Mouse (Mus musculus): ENCODE measurements around the gene 4930451I11Rik. TPM values are rescaled to one million over a fixed set of nuclear protein-coding genes. Genes with fewer than 3 reads are reported as not detected.

4930451I11Rik gene
- polyA plus RNA-seq, 1 experiment from 2014 or later, result not detected

DNA sequence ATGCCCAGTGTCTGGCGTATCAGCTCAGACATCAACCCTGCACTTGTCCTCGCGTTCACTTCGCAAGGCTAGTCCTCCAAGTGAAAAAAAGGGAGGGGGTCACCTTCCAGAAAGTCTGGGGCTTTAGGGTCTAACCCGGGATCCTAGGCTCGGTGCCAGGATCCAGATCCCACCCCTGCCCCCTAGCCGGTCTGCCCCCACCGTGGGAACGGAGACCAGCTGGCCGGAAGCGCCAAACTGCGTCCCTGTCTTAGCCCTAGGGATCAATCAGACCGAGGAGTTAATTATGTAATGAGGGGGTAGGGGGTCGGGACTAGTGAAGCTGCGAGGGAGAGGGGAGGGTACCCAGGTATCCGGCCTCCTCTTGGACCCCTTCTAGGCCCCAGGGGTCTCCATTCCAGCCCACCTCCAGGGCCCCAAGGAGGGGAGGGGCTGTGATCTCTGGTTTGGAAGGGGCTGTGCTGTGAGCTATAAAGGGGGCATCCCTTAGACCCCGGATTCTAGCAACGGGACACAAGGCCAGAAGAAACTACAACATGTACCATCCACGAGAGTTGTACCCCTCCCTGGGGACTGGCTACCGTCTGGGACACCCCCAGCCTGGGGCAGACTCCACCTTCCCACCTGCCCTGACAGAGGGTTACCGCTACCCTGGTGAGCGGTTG, 50.3 kb downstream of the 4930451I11Rik start, which contains the start of gene Tbx6:
TSS of gene Tbx6 (plus strand) at position 513 of the 665 bp plus-strand sequence.
- Histone ChIP-seq H3K27ac (replicated peaks) (peak within 1 kb of the TSS; percentile 82), H3K36me3 (peaks cover 34% of the 10 kb centered on the region), H3K4me1 (peaks cover 59% of the 10 kb centered on the region), H3K9me3 (replicated peaks) (no peaks in the 10 kb centered on the region), H3K27me3 (ENCODE audit: low read depth, poor library complexity, severe bottlenecking) (no peaks in the 10 kb centered on the region), H3K4me3 (peak within 1 kb of the TSS; percentile 58)
- DNase-seq (ENCODE audit: low spot score), result no peak
- WGBS, result 9% methylated on average over 22 of the region's 22 CpGs

Other genes with a start within 250 kb of the 4930451I11Rik start
- gene Apobr, start 246.7 kb downstream of the 4930451I11Rik start, polyA plus RNA-seq (2016; fragmentation: Nextera tagmentation; extraction: Ambion mirVana), result 0.41 and 0.58 TPM in 2 replicates
- gene Cln3, start 245.8 kb downstream of the 4930451I11Rik start, polyA plus RNA-seq (2016; fragmentation: Nextera tagmentation; extraction: Ambion mirVana), result 23.8 and 32.3 TPM in 2 replicates
- not detected in 2 replicates for gene Il27, start 236.7 kb downstream of the 4930451I11Rik start, polyA plus RNA-seq (2016; fragmentation: Nextera tagmentation; extraction: Ambion mirVana)
- 1.6 and 3.1 TPM in 2 replicates for gene Nupr1, start 200.8 kb downstream of the 4930451I11Rik start, polyA plus RNA-seq (2016; fragmentation: Nextera tagmentation; extraction: Ambion mirVana)
- 61.9 and 63.5 TPM in 2 replicates for gene Sgf29, start 182.3 kb downstream of the 4930451I11Rik start, polyA plus RNA-seq (2016; fragmentation: Nextera tagmentation; extraction: Ambion mirVana)
- 0.29 TPM in 1 of 2 replicates, not detected in the other for gene Sult1a1, start 155.2 kb downstream of the 4930451I11Rik start, polyA plus RNA-seq (2016; fragmentation: Nextera tagmentation; extraction: Ambion mirVana)
- gene Bola2, start 136.2 kb downstream of the 4930451I11Rik start, polyA plus RNA-seq (2016; fragmentation: Nextera tagmentation; extraction: Ambion mirVana), result 186 and 216 TPM in 2 replicates
- gene Slx1b, start 135.9 kb downstream of the 4930451I11Rik start, polyA plus RNA-seq (2016; fragmentation: Nextera tagmentation; extraction: Ambion mirVana), result 14.1 and 15.5 TPM in 2 replicates
- 42.7 and 50.1 TPM in 2 replicates for gene Coro1a, start 123.9 kb downstream of the 4930451I11Rik start, polyA plus RNA-seq (2016; fragmentation: Nextera tagmentation; extraction: Ambion mirVana)
- gene Mapk3, start 72.0 kb downstream of the 4930451I11Rik start, polyA plus RNA-seq (2016; fragmentation: Nextera tagmentation; extraction: Ambion mirVana), result 53.8 and 54.9 TPM in 2 replicates
- 0.68 and 1.1 TPM in 2 replicates for gene Gdpd3, start 65.3 kb downstream of the 4930451I11Rik start, polyA plus RNA-seq (2016; fragmentation: Nextera tagmentation; extraction: Ambion mirVana)
- gene Ypel3, start 54.7 kb downstream of the 4930451I11Rik start, polyA plus RNA-seq (2016; fragmentation: Nextera tagmentation; extraction: Ambion mirVana), result 41.0 and 60.5 TPM in 2 replicates
- 0.42 and 0.64 TPM in 2 replicates for gene Tbx6, start 50.2 kb downstream of the 4930451I11Rik start, polyA plus RNA-seq (2016; fragmentation: Nextera tagmentation; extraction: Ambion mirVana)
- gene Ppp4c, start 39.1 kb downstream of the 4930451I11Rik start, polyA plus RNA-seq (2016; fragmentation: Nextera tagmentation; extraction: Ambion mirVana), result 376 and 407 TPM in 2 replicates
- gene Fam57b, start 34.0 kb downstream of the 4930451I11Rik start, polyA plus RNA-seq (2016; fragmentation: Nextera tagmentation; extraction: Ambion mirVana), result 4.1 and 7.7 TPM in 2 replicates
- gene Doc2a, start 15.8 kb upstream of the 4930451I11Rik start, polyA plus RNA-seq (2016; fragmentation: Nextera tagmentation; extraction: Ambion mirVana), result 6.6 and 8.4 TPM in 2 replicates
- gene Hirip3, start 30.3 kb upstream of the 4930451I11Rik start, polyA plus RNA-seq (2016; fragmentation: Nextera tagmentation; extraction: Ambion mirVana), result 50.1 and 50.7 TPM in 2 replicates
- 105 and 107 TPM in 2 replicates for gene Ino80e, start 30.7 kb upstream of the 4930451I11Rik start, polyA plus RNA-seq (2016; fragmentation: Nextera tagmentation; extraction: Ambion mirVana)
- 53.2 and 61.1 TPM in 2 replicates for gene Taok2, start 53.1 kb upstream of the 4930451I11Rik start, polyA plus RNA-seq (2016; fragmentation: Nextera tagmentation; extraction: Ambion mirVana)
- gene Tmem219, start 91.3 kb upstream of the 4930451I11Rik start, polyA plus RNA-seq (2016; fragmentation: Nextera tagmentation; extraction: Ambion mirVana), result 29.4 and 36.1 TPM in 2 replicates
- gene Kctd13, start 97.2 kb upstream of the 4930451I11Rik start, polyA plus RNA-seq (2016; fragmentation: Nextera tagmentation; extraction: Ambion mirVana), result 20.8 and 26.1 TPM in 2 replicates
- 0.25 and 0.76 TPM in 2 replicates for gene Asphd1, start 117.9 kb upstream of the 4930451I11Rik start, polyA plus RNA-seq (2016; fragmentation: Nextera tagmentation; extraction: Ambion mirVana)
- gene Sez6l2, start 118.9 kb upstream of the 4930451I11Rik start, polyA plus RNA-seq (2016; fragmentation: Nextera tagmentation; extraction: Ambion mirVana), result 2.0 and 4.6 TPM in 2 replicates
- 89.2 and 99.8 TPM in 2 replicates for gene Cdipt, start 144.3 kb upstream of the 4930451I11Rik start, polyA plus RNA-seq (2016; fragmentation: Nextera tagmentation; extraction: Ambion mirVana)
- gene Cdiptos, start 144.5 kb upstream of the 4930451I11Rik start, polyA plus RNA-seq (2016; fragmentation: Nextera tagmentation; extraction: Ambion mirVana), result 0.51 and 1.0 TPM in 2 replicates
- 3.0 and 5.2 TPM in 2 replicates for gene Mvp, start 183.0 kb upstream of the 4930451I11Rik start, polyA plus RNA-seq (2016; fragmentation: Nextera tagmentation; extraction: Ambion mirVana)
- 0.19 and 0.25 TPM in 2 replicates for gene Pagr1b, start 184.8 kb upstream of the 4930451I11Rik start, polyA plus RNA-seq (2016; fragmentation: Nextera tagmentation; extraction: Ambion mirVana)
- gene Pagr1a, start 185.7 kb upstream of the 4930451I11Rik start, polyA plus RNA-seq (2016; fragmentation: Nextera tagmentation; extraction: Ambion mirVana), result 103 and 104 TPM in 2 replicates
- gene Gm42742, start 189.5 kb upstream of the 4930451I11Rik start, polyA plus RNA-seq (2016; fragmentation: Nextera tagmentation; extraction: Ambion mirVana), result 46.2 and 55.1 TPM in 2 replicates
- gene Prrt2, start 189.6 kb upstream of the 4930451I11Rik start, polyA plus RNA-seq (2016; fragmentation: Nextera tagmentation; extraction: Ambion mirVana), result 2.9 and 4.4 TPM in 2 replicates
- 64.6 and 66.4 TPM in 2 replicates for gene Maz, start 195.4 kb upstream of the 4930451I11Rik start, polyA plus RNA-seq (2016; fragmentation: Nextera tagmentation; extraction: Ambion mirVana)
- gene Kif22, start 210.8 kb upstream of the 4930451I11Rik start, polyA plus RNA-seq (2016; fragmentation: Nextera tagmentation; extraction: Ambion mirVana), result 210 and 222 TPM in 2 replicates